Mouse (Mus musculus) kidney, adult 2 months (tissue): ENCODE results near the gene Pvalb.

Experiments used
- CTCF ChIP-seq: fragments of 200-500 bp; conservative IDR thresholded peaks from 2 replicates; pipeline ENCODE4 v1.5.1; 2011; ENCODE audit warnings: low read depth, mild to moderate bottlenecking, control low read depth, low read length, moderate library complexity, mixed read lengths; ENCODE audit not compliant: insufficient read depth, insufficient read length
- POLR2A ChIP-seq: fragments of 200-500 bp; IDR thresholded peaks from one replicate; pipeline ENCODE4 v1.6.1; 2011; ENCODE audit warnings: low read depth, low read length, control low read depth

DNA sequence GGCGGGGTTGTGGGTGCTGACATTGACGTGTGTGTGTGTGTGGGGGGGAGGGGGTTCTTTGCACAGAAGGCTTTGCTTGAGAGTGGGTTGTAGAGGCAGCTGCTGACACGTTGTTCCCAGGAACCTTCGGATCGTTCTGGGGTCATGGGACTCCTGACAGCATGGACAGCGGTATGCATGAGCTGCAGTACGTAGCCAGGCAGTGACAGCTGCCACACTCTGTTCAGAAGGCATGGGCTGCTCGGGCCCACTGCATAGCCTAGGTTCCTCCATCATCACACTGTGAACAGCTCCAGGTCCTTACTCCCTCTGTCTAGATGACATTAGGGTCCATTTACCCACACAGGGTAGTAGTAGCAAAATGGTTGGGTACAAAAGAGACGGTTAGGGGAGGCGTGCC lies 28.9 kb downstream of the Pvalb start:
- TF ChIP-seq CTCF (no peak), POLR2A (no peak)
